Mouse (Mus musculus) layer of hippocampus, adult 18-20 months (tissue): ENCODE measurements at regions not wholly inside any gene's neighbourhood (a gene's known extent, or its start where the extent isn't known, plus 50 kb on each side); places are given as distances from the start of the nearest gene placed in this dataset.
"Not testable (repeated sequence)": the region's sequence is repeated elsewhere in the genome, so short reads cannot be mapped to it uniquely, and the experiment has no call there.

Experiments used
- DNase-seq, 2 experiments: peaks; one replicate each; pipeline ENCODE4 v3.0.0; 2022; ENCODE audit warnings: low spot score in 2 of 2

DNA sequence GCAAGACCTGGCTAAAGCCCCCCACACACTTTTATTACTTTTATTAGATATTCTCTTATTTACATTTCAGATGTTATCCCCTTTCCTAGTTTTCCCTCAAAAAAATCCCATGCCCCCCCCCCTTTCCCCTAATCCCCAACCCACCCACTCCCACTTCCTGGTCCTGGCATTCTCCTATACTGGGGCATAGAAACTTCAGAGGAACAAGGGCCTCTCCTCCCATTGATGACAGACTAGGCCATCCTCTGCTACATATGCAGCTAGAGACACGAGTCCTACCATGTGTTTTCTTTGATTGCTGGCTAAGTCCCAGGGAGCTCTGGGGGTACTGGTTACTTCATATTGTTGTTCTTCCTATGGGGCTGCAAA lies 116.8 kb downstream of the Rfpl4b start:
- not testable (repeated sequence) for DNase-seq

DNA sequence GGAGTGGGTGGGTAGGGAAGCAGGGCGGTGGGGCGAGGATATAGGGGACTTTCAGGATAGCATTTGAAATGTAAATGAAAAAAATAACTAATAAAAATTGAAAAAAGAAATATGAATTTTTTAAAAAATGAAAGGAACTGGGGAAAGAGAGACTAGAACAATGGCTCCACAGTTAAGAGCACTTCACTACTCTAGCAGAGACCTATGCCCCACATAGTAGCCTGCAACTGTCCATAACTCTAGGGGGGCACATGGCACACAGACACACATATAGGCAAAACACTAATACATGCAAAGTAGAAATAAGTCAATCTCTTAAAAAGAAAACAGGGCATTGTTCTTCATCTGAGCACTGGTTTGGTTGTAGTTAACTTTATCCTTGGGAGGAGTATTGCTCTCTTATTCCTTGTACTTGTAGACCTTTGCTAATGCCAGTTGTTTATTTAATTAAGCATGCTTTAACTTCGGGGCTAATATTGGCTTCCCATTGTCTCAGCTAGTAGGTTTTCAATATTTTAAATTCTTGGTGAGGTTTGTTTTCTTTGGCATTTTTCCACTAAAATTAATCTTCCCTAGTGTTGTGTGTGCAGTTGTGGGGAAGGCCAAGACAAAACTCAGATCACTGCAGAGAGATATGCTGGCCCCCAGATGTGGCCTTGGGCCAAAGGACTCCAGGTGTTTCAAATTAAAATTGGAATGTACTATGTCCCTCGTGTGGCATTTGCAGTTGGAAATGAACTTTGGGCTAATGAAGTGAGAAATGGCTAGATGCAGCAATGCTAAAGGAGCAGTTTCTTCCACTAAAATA lies 117.4 kb downstream of the Rfpl4b start:
- no peak for DNase-seq

DNA sequence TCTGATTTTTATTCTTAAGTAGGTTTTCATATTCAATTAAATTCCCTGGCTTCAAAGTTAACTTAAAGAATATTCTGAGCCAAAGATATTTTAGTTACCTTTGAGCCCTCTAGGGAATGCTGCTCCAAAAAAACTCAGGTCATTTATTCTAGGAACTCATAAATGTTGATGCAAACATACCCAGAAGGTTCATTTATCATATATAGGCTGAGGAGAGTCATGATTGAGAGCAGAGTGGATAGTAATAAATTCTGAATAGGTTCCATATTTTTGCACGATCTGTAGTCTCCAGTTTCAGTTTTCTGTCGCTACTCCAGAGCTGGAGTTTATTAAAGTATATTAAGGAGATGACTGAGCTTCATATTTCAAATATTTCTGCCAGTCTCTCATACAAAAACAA lies 144.1 kb downstream of the Rfpl4b start:
- no peak for DNase-seq

DNA sequence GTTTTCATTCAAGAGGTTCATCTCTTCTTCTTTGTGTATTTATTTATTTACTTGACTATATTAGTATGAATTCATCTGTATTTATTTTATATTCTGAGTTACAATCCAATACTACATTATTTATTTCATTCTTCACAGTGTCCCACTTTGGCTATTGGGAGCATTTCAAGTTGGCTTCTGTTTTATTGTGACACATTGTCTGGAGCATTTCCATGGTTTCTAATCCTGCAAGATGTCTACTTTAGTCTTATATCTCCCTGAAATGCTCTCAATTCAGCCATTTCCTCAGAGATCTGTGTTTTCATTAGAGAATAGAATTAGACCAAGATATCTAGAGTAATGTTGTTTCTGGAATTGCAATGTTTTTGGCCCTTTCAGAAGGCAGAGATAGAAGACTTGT lies 153.0 kb downstream of the Rfpl4b start:
- peak in 1 of 2 experiments; percentile 27 for DNase-seq

DNA sequence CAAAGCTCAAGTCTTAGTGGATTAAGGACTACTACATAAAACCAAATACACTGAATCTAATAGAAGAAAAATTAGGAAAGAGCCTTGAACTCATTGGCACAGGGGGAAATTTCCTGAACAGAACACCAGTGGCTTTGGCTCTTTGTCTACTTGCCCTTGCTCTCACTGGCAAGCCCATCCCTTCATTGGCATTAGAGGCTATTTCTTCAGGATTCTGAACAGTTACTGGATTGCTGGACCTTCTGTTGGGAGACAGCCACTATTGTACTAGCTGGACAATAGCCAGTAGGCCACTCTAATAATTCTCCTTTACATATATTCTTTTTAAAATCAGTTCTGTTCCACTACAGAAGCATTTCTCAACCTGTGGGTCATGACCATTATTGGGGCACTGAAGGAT lies 153.7 kb downstream of the Rfpl4b start:
- no peak for DNase-seq

DNA sequence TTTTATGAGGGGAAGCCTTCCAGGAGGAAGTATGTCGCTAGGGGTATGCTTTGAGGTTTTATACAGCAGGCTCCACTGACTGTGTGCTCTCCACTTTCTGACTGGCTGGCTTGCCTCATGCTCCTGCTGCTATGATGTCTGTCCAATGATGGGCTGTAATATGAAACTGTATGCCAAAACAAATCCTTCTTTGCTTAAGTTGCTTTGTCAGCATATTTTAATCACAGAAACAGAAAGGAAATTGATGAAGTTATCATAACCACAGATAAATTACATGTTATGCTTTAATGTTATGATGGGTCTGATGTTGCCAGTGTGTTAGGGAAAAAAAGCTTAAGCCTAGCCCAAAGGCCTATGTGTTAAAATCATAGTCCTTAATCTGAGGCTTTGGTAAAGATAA lies 185.9 kb downstream of the Rfpl4b start:
- DNase-seq = no peak

DNA sequence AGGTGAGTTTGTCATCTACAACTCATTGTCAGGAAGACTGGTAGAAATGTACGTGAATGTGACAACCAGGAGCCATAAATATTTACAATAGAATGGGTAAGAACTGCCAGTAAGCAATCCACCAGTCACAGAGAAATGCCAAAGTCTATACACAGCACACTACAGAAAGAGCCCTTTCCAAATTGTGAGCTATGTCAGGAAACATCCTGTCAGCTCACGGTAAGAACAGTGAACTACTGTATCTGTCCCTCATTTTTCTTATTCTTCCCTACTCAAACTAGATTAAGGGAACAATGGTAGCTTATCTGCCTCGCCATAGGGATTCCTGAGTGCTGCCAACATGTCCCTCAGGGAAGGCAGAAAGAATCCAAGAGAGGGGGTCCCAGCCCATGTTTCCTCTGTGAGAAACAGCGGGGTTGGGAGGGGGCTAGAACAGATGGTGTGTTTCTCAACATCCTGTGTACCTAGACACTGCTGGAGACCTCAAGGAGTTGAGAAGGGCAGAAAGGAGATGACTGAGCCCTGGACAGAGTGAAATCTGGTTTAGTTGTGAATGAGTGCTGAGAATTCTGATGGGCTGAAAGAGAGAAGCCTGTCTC lies 191.6 kb downstream of the Rfpl4b start:
- no peak for DNase-seq

DNA sequence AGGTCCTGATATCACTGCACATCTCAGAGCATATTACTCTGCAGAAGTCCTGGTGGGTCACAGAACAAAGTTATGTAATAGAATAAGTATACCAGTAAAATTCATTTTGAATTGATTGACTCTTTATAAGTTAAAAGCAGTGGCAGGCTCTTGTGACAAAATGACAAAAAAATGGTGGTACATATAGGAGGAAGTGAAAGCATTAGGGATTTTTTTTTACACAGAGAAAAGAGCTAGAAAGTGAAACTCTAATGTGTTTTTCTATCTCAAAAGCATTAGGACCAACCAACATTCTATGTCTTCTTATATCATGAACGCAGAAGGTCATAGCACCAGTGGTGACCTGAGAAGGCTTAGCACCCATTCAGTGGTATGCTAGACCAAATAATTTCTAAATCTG lies 198.2 kb downstream of the Rfpl4b start:
- no peak for DNase-seq

DNA sequence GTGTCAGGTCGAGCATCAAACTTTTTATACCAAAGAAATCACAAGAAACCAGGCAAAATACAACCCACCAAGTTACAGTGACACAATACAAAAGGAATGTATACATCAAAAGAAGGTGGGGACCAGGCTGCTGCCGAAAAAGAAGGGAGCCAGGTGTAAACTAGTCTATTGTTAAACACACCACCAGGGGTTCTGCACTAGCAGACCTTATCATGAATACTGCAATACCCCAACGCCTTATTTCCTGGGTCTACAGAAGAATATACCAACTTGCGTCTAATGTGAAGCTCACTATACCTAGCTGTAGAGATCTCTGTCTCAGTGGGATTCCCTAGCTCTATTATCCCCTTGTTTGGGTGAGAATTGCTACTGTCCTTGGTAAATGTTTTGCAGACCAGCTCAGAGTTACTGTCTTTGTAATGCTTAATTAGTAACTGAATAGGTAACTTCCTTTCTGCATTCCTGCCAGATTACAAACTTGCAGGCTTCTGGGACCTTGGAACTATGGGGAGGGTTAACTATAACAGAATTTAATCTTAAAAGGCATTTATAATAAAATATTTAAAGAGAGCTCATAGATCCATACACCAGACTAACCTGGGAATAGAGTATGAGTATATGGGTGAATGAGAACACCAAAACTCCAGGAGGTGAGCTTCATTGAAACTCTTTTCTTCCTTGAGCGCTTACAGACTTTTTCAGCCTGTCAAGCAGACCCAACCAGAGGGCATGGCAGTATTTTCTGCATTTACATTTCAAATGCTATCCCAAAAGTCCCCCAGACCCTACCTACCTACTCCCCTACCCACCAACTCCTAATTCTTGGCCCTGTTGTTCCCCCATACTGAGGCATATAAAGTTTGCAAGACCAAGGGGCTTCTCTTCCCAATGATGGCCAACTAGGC lies 211.7 kb downstream of the Rfpl4b start:
- DNase-seq = no peak

DNA sequence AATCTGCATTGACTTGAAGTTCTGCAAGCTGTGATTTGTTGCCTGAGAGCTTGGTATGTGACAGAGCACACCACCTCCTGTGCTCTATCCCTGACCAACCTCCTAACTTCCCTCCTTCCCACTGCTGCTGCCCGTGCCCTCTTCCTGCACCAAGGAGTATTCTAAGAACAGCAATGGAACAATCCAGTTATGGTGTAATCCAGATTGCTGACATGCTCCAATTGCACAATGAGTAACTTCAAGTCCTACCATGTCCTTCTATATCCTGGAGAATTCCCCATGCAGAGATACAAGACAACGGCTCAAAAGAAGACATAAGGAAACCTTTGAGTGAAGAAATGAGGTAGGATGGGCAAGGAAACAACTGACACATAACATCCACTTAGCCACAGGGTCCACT lies 235.5 kb downstream of the Rfpl4b start:
- no peak for DNase-seq

DNA sequence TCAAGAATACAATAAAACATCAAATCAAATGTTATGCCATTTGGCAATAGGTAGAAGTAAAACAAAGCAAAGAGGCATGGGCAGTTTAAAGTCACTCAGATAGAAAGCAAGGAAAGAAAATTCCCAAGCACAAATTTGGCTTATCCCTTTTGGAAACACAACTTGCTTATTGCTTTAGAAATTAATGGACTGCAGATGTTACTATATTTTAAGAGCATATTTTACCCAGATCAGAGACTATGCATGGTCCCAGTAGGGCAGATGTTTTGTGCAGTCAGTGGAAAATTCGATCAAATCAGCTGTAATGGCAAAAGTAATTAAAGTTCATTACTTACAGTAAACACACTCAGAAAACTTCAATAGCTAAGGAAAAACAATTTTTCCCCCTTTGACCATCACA lies 245.9 kb downstream of the Rfpl4b start:
- no peak for DNase-seq

DNA sequence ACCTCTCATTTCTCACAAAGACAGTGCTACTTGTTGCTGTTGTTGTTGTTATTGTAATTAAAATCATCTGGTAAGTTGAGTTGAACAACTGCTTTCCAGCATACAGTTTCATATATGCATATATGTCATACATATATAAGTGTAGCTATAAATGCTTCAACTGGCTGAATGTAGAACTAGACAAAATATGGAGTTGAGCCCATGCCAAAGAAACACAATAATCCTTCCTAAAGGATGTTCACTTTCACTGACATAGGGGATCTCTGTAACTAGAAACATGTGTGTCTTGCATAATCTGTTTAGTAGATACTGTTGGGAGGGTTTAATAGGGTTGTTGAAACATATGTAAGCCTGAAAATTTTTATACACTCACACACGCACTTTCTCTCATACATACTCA lies 247.9 kb downstream of the Rfpl4b start:
- no peak for DNase-seq

DNA sequence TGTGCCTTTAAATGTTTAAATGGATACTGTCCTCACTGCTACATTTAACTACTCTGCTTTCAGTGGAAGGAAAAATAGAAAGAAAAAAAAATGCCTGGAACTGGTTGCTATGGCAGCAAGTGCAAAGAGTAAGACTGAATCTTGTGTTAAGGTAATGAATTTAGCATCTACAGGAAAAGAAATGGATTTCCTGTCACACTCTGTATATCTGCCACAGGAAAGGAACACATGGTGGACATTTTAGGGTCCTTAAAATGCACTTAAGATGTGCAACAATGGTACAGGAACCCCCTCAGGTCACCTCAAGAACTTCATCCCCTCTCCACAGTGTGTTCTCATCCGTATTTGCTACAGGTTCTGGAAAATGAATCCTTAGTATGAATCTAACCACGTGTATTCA lies 248.4 kb downstream of the Rfpl4b start:
- no peak for DNase-seq

DNA sequence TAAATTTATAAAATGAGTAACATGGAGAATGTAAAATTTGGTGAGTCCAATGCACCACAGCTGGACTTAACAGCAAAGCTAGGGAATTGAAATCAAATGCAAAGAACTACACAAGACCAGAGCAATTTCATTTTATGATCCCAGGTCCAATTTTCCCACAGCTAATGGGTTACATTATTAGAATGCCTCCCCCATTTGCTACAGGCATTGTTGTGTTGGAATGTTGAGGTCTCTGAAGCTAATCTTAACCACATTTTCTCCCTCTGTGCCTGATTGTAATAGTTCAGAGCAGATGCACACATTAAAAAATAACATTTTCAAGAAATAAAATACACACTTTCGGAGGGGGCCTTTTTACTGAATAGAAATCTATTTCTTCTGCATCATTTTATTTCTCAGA lies 254.3 kb downstream of the Rfpl4b start:
- no peak for DNase-seq

DNA sequence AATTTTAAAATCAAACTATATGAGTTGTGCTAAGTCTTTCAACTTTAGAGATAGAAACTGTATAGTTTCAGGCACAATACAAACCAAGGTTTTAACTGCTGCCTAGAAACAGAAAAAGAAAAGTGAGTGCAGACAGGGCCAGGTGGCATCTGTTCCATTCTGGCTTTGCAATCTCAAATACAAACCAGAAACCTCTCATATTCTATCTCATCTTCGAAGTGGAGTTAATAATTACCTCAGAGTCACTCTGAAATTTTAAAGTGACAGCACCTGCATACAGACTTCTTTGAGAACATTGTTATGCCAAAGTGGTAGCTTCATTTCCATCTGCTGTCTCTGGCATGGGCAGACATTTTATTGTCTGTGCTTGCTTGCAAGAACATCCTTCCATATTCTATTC lies 255.2 kb downstream of the Rfpl4b start:
- DNase-seq = no peak

DNA sequence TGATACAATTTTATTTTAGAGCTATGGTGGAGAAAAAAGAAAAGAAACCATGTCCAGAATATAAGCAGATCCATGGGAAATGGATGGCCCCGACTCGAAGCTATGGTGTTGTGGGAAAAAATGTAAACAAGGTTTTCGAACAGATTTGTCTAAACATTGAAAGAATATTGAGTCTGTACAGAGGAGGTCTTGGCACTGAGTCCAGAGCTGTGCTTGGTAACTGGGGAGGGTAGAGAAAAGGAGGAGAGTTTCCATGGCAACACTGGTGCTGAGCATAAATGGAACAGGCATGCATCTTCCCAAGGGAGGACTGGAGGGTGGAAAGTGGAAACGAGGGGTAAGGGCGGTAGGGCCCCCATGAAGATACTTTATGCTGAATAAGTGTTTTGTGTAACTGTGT lies 266.5 kb downstream of the Rfpl4b start:
- peak; percentile 44 to 83 for DNase-seq

DNA sequence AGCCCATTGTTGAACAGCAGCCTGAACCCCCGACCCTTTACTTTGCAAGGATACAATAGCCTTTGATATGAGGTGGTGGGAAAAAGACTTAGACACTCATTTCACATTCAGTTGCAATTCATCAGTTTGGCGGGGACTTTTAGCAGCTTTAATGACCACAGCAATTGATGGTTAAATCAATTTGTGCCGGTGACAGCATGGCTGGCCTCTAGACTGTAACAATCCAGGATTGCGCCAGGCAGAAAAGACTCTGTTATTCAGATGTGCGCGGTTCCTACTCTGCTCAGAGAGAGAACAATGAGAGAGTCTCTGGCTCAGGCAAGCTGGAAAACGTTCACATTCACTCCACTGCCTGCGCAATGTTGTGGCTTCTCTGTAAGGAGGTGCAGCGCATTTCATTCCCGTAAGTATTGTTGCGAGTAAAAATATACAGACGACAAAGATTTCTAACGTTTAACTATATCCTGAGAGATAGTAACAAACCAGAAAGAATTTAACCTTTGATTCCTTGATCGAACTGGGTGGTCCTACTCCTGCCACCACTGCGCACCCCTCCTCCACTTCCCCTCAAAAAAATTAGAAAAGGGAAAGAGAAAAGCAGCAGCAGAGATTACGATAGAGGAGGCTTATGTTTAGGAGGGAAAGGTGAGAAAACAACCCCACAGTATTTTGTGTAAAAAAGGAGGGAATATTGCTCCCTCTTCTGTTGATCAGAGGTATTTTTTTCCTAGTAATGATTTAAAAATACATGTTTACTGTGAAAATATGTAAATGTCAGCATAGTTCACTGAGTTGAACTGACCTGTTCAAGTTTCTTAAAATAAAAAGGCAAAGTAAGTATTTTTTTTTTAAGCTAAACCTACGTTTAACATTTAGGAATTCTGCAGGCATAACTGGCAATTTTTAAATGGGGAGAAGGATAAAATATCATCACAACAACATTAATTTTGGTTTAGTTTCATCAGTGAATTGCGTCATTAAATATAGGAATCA lies 267.6 kb downstream of the Rfpl4b start:
- peak; percentile 21 to 59 for DNase-seq

DNA sequence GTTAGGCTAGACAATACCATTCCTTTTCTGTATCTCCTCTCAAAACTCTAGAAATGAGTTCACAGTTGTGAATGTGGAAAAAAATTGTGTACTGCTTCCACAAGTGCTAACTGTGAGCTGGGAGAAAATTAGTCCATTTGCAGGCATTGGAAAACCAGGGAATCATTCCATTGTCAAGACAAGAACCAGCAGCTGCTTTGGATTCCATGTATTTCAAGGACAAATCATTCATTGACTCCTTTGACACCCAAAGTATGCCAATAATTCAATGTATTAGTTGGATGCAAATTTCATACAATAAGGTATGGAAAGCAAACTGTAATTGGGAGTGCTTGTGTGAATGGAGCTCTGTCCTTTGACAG lies 268.3 kb downstream of the Rfpl4b start:
- DNase-seq = no peak

DNA sequence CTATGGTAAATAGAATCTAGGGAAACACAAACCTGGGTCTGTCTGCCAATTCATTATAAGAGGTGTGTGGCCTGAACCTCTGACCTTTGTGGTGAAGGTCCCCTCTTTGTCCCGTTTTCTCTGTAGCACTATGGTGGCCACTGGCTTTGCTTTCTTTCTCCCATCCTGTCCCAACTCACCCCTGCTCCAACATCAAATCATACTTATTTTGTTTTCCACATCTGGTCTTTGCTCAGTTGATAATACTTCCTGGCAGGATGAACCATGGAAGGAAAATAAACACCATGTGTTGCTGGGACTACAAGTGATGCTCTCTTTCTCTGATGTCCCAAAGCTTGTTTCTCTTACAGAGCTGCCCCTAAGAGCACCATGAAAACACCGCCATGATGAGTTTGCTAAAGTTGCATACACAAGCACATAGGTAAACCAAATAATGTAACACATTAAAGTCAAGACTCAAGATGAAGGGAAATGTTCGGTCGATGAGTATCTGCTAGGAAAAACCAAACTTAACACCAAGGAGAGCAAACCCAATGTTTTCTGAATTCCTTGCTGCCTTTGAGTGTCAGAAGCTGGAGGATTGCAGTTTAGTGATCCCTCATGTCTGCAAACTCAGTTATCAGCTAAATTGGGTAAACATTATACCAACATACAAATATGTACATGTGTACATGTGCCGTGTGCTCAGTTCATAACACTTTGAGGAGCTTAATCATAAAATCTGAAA lies 269.1 kb downstream of the Rfpl4b start:
- DNase-seq = no peak

DNA sequence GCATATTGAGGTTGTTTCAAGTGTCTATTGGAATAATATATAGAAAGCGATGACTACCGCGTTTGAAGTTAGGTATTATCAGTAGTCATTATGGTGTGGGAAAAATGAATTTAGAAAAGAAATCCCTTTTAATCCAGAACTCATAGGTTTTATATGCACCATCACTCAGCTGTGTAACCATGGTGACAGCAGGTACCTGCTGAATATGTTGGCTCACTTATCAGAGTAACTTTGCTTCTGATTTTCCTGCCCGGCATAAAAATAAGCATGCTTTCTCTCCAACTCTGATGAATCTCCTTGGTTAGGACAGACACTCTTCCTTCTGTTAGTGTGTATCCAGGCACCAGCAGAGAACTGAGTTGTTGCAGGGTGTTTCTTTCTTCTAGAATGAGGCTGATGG lies 281.5 kb downstream of the Rfpl4b start:
- DNase-seq = no peak
